Mouse (Mus musculus) embryonic fibroblast, embryonic 13.5 days (primary cell): Measurements from ENCODE around the gene Six2. TPM values are rescaled to one million over a fixed set of nuclear protein-coding genes. Genes with fewer than 3 reads are reported as not detected.

Experiments
- H3K27ac ChIP-seq: 2 replicates; pipeline ENCODE4 v1.5.1; 2012; ENCODE audit warnings: low read length, control low read depth, inconsistent platforms; ENCODE audit not compliant: insufficient read depth
- H3K4me1 ChIP-seq: 2 replicates; pipeline ENCODE4 v1.6.1; 2011; ENCODE audit warnings: low read length; ENCODE audit not compliant: control insufficient read depth, insufficient read depth
- H3K4me3 ChIP-seq: 2 replicates; pipeline ENCODE4 v1.5.1; 2011; ENCODE audit warnings: mild to moderate bottlenecking, control low read depth, low read length; ENCODE audit not compliant: insufficient read depth
- CTCF ChIP-seq: IDR thresholded peaks from 2 replicates; pipeline ENCODE4 v1.5.1; 2011; ENCODE audit warnings: mild to moderate bottlenecking, control low read depth, low read length, moderate library complexity, borderline replicate concordance; ENCODE audit not compliant: insufficient read depth
- POLR2A ChIP-seq: IDR thresholded peaks from 2 replicates; pipeline ENCODE4 v1.6.1; 2011; ENCODE audit warnings: low read depth, mild to moderate bottlenecking, control low read depth, low read length, moderate library complexity
- polyA plus RNA-seq: library from polyadenylated mRNA; stranded (reverse); fragments of >200 nt; gene quantifications from 2 replicates; pipeline ENCODE4 v1.2.4, GENCODE M21; 2011; ENCODE audit warnings: low read depth; ENCODE audit not compliant: missing spikeins, insufficient read length

Gene Six2
- polyA plus RNA-seq, 1 experiment = 8.9 TPM

GRCm38 (mm10) chr17:85683984-85684307, 4.1 kb downstream of the Six2 start:
- no peak overlapping the region for H3K27ac ChIP-seq
- H3K4me3 ChIP-seq = peak overlapping the region; percentile 20; the same call in 1 of the 2 replicates
- H3K4me1 ChIP-seq = no peaks in the 10 kb centered on the region
- TF ChIP-seq CTCF (no peak), POLR2A (no peak)

DNA sequence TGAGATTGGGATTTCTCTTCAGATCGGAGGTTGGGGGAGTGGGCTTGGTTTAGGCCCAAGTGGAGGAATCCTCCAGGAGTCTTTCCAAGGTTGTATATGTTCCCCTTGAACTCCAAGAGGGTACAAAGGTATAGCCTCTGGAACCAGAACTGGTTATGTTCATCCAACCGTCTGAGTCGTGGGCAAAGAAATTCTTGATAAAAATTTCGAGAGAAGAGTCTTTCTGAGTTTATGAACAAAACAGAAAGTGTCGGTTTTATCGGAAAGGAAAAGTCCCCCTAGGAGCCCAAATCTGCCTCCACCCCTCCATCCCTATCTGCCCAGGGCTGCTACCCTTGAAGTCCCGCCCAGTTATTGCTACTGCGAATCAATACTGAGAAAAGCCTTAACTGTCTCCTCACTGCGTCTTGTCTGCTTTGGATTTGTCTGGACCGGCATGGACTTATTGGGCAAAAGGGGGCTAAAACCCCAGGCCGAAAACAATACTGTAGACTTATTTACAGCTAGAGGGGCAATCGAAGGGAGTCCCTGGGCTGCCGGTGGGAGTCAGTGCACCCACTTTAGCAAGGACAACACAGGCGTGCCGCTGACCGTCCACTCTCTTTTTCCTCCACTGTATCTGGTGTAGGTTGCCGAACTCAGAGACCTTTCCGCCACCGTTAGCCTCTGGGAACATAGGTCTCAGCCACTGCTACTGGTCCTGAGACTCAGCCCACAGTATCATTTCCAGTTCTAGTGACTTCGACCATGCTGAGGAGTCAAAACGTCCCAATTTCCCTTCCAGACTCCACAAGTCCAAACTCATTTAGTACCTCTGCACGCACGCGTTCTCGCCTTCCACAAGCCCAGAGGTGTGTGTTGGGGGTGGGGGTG, 4.7 kb downstream of the Six2 start:
- no peaks in the 10 kb centered on the region for H3K4me1 ChIP-seq
- peak overlapping the region; percentile 4; the same call in 1 of the 2 replicates for H3K4me3 ChIP-seq
- TF ChIP-seq POLR2A (no peak), CTCF (no peak)
- no peak overlapping the region for H3K27ac ChIP-seq

DNA sequence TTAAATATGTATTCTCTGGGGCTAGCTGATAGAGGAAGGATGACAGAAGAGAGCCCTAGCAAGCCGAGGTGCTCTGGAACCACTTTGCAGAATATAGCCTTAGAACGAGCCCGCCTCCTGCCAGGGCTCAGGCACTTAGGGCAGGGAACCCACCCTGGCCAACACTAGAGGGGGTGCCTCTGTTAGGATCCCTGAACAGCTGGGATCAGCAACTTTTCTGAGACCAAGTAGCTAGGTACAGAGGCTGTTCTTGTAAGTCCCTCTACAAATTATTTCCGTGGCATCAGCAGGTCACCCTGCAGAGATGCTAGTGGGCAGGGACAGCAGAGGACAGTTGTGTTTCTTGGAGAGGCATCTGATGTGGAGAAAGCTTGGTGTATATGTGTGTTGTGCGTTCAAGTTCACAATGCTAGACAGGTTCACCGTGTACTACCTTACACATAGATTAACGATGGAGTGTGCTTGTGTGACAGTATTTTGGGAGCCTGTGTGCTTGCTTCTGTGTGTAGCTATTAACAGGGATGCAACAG, 5.8 kb downstream of the Six2 start:
- Histone ChIP-seq H3K4me1 (no peaks in the 10 kb centered on the region), H3K4me3 (no peak overlapping the region), H3K27ac (no peak overlapping the region)
- TF ChIP-seq CTCF (no peak), POLR2A (no peak)

GRCm38 (mm10) chr17:85681741-85682140, 6.3 kb downstream of the Six2 start:
- Histone ChIP-seq H3K27ac (no peak overlapping the region), H3K4me3 (no peak overlapping the region), H3K4me1 (no peaks in the 10 kb centered on the region)
- TF ChIP-seq POLR2A (no peak), CTCF (no peak)

- H3K27ac ChIP-seq = no peak overlapping the region
- no peaks in the 10 kb centered on the region for H3K4me1 ChIP-seq
- H3K4me3 ChIP-seq = no peak overlapping the region
- TF ChIP-seq POLR2A (no peak), CTCF (no peak)
These were observed 7.1 kb downstream of the Six2 start for GRCm38 (mm10) chr17:85680851-85681550.

- Histone ChIP-seq H3K4me3 (no peak overlapping the region), H3K27ac (no peak overlapping the region), H3K4me1 (no peaks in the 10 kb centered on the region)
- no peak for TF ChIP-seq CTCF
- TF ChIP-seq POLR2A = no peak
These were observed 7.8 kb downstream of the Six2 start for GRCm38 (mm10) chr17:85680116-85680850.

DNA sequence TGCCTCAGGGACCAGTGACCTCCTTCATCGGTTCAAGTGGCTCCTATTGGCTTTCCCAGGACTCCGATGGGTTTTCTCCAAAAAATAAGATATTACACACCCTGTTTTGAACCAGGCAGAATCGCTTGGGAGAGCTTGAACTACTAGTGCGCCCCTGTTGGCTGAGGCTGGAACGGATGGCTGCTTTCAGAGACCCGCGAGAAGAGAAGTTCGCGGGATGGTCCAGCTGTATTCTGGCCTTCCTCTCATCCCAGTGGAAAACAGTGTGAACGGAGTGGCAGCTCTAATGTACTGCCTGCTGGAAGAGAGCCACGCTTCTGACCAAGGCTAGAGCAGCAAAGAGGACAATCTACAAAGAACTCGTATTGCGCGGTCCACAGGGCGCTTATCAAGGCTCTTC, 8.4 kb downstream of the Six2 start:
- Histone ChIP-seq H3K27ac (no peak overlapping the region), H3K4me3 (no peak overlapping the region), H3K4me1 (no peaks in the 10 kb centered on the region)
- no peak for TF ChIP-seq POLR2A
- peak; percentile 24; the same call in 1 of the 2 replicates for TF ChIP-seq CTCF

DNA sequence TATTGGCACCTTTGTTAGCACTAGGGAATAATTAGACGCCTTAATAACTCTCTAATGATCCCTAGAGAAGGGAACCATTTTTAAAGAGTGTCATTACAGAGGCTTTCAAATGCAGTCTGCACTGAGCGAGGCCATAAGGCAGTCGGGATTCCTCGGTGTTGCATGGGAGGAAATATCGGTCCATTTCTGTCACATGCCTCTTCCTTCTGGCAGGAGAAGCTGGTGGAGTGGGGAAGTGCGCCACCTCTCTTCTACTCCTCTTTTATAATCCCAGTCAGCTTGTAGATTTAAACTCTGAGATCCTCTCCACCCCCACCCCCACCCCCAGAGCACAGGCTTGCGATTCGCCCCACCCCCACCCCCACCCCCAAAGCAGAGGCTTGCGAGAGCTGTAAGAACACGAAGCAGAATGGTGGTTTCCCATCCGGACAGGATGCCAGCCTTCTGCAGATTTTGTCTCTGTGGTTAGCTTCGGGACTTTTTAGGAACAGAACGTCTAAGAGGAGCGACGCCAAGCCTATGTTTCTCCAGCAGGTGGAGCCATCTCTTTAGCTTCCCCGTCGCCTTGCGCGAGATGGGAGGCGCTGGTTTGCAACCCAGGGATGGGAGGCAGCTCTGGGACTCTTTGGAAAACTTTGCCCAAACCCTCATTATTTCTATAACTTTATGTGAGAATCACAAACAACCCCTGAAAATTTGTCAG, 23.3 kb downstream of the Six2 start:
- Histone ChIP-seq H3K27ac (no peak overlapping the region), H3K4me1 (no peaks in the 10 kb centered on the region), H3K4me3 (peak overlapping the region; percentile 15; the same call in 1 of the 2 replicates)
- TF ChIP-seq CTCF = peak; percentile 82
- no peak for TF ChIP-seq POLR2A

- no peaks in the 10 kb centered on the region for H3K4me1 ChIP-seq
- no peak overlapping the region for H3K27ac ChIP-seq
- TF ChIP-seq CTCF = no peak
- no peak overlapping the region for H3K4me3 ChIP-seq
These were observed 23.9 kb downstream of the Six2 start for GRCm38 (mm10) chr17:85664202-85664601.
